Mouse (Mus musculus) kidney, embryonic 16.5 days (tissue): Measurements from ENCODE around the gene Erf. TPM values are rescaled to one million over a fixed set of nuclear protein-coding genes. Genes with fewer than 3 reads are reported as not detected.
A peak's percentile ranks its signal among the peaks of the same experiment; 100 is the strongest.

Experiments
- ATAC-seq: fragments of 200-750 bp; cut with Nextera tagmentation; 2 replicates; pipeline ENCODE4 v1.8.0; 2017; ENCODE audit warnings: moderate TSS enrichment; ENCODE audit not compliant: low FRiP score, low TSS enrichment
- H3K27ac ChIP-seq: fragments of 300-500 bp; sonication (generic); 2 replicates; pipeline ENCODE4 v1.5.1; 2014; ENCODE audit warnings: low read length
- H3K27me3 ChIP-seq: fragments of 300-500 bp; sonication (generic); 2 replicates; pipeline ENCODE4 v1.6.1; 2014; ENCODE audit warnings: low read length, control low read depth, mixed read lengths; ENCODE audit not compliant: insufficient read depth
- H3K36me3 ChIP-seq: fragments of 300-500 bp; sonication (generic); 2 replicates; pipeline ENCODE4 v1.6.1; 2014; ENCODE audit warnings: low read length, control low read depth, mixed read lengths; ENCODE audit not compliant: insufficient read depth
- H3K4me1 ChIP-seq: fragments of 300-500 bp; sonication (generic); 2 replicates; pipeline ENCODE4 v1.6.1; 2014; ENCODE audit warnings: low read length, control low read depth, mixed read lengths; ENCODE audit not compliant: insufficient read depth
- H3K4me2 ChIP-seq: fragments of 300-500 bp; sonication (generic); replicated peaks from 2 replicates; pipeline ENCODE4 v1.6.1; 2014; ENCODE audit warnings: low read depth, low read length
- H3K4me3 ChIP-seq: fragments of 300-500 bp; sonication (generic); 2 replicates; pipeline ENCODE4 v1.5.1; 2014; ENCODE audit warnings: mild to moderate bottlenecking, low read length
- H3K9ac ChIP-seq: fragments of 300-500 bp; sonication (generic); replicated peaks from 2 replicates; pipeline ENCODE4 v1.6.1; 2014; ENCODE audit warnings: low read length
- H3K9me3 ChIP-seq: fragments of 300-500 bp; sonication (generic); 2 replicates; pipeline ENCODE4 v1.6.1; 2016; ENCODE audit warnings: low read length, control low read depth
- WGBS: fragments of 180-500 bp; shearing (Covaris S2); extraction: QIAGEN DNeasy Blood & Tissue Kit; methylation state at CpG from one replicate; pipeline ENCODE4 v1.1.7; 2014; 5-methylcytosine and 5-hydroxymethylcytosine counted together
- polyA plus RNA-seq: library from polyadenylated mRNA; unstranded; fragments of >200 nt; fragmentation: Nextera tagmentation; extraction: Ambion mirVana; gene quantifications from 2 replicates; pipeline ENCODE4 v1.2.1, GENCODE M21; 2015

Gene Erf
- polyA plus RNA-seq, 1 experiment from 2014 or later, result 15.2 TPM

GRCm38 (mm10) chr7:25274996-25275395 lies 24.4 kb upstream of the Erf start:
- no peak overlapping the region for H3K4me3 ChIP-seq
- peaks cover 27% of the 10 kb centered on the region for H3K36me3 ChIP-seq
- 87% methylated on average over 3 of the region's 3 CpGs for WGBS
- no peaks in the 10 kb centered on the region for H3K27me3 ChIP-seq
- no peak for ATAC-seq
- no peak overlapping the region for H3K27ac ChIP-seq
- H3K9me3 ChIP-seq, result no peaks in the 10 kb centered on the region
- no peak overlapping the region for H3K9ac ChIP-seq
- no peak overlapping the region for H3K4me2 ChIP-seq
- peaks cover 48% of the 10 kb centered on the region for H3K4me1 ChIP-seq

- Histone ChIP-seq H3K27ac (0 out of 2 replicates have a peak overlapping the region, but pooled peaks have one; percentile 14), H3K9me3 (no peaks in the 10 kb centered on the region), H3K9ac (peak overlapping the region; percentile 26; the same call in 1 of the 2 replicates), H3K4me1 (peaks cover 48% of the 10 kb centered on the region), H3K27me3 (no peaks in the 10 kb centered on the region), H3K4me3 (no peak overlapping the region), H3K36me3 (peaks cover 27% of the 10 kb centered on the region), H3K4me2 (no peak overlapping the region)
- WGBS, result 57% methylated on average over 5 of the region's 5 CpGs
- ATAC-seq, result no peak
Observed at GRCm38 (mm10) chr7:25274571-25274970, 24.0 kb upstream of the Erf start.

GRCm38 (mm10) chr7:25273259-25274241 lies 23.0 kb upstream of the Erf start:
- no peaks in the 10 kb centered on the region for H3K9me3 ChIP-seq
- peaks cover 27% of the 10 kb centered on the region for H3K36me3 ChIP-seq
- H3K27me3 ChIP-seq, result no peaks in the 10 kb centered on the region
- no peak for ATAC-seq
- no peak overlapping the region for H3K4me2 ChIP-seq
- peaks cover 53% of the 10 kb centered on the region for H3K4me1 ChIP-seq
- no peak overlapping the region for H3K27ac ChIP-seq
- 91% methylated on average over 22 of the region's 22 CpGs for WGBS
- no peak overlapping the region for H3K4me3 ChIP-seq
- H3K9ac ChIP-seq, result 0 out of 2 replicates have a peak overlapping the region, but pooled peaks have one; percentile 19

- Histone ChIP-seq H3K9ac (0 out of 2 replicates have a peak overlapping the region, but pooled peaks have one; percentile 16), H3K4me3 (no peak overlapping the region), H3K4me2 (no peak overlapping the region), H3K27ac (no peak overlapping the region), H3K27me3 (no peaks in the 10 kb centered on the region), H3K36me3 (peaks cover 27% of the 10 kb centered on the region), H3K4me1 (peaks cover 48% of the 10 kb centered on the region), H3K9me3 (no peaks in the 10 kb centered on the region)
- ATAC-seq, result no peak
- WGBS, result 84% methylated on average over 38 of the region's 38 CpGs
Observed at GRCm38 (mm10) chr7:25272445-25273258, 22.1 kb upstream of the Erf start.

- peaks cover 27% of the 10 kb centered on the region for H3K36me3 ChIP-seq
- 89% methylated on average over 30 of the region's 30 CpGs for WGBS
- H3K4me2 ChIP-seq, result no peak overlapping the region
- H3K9me3 ChIP-seq, result no peaks in the 10 kb centered on the region
- no peak overlapping the region for H3K4me3 ChIP-seq
- H3K4me1 ChIP-seq, result peaks cover 45% of the 10 kb centered on the region
- no peak overlapping the region for H3K27ac ChIP-seq
- ATAC-seq, result no peak
- no peaks in the 10 kb centered on the region for H3K27me3 ChIP-seq
- H3K9ac ChIP-seq, result 0 out of 2 replicates have a peak overlapping the region, but pooled peaks have one; percentile 16
Observed at GRCm38 (mm10) chr7:25271651-25272444, 21.3 kb upstream of the Erf start.

GRCm38 (mm10) chr7:25270652-25271633 lies 20.4 kb upstream of the Erf start:
- H3K27me3 ChIP-seq, result no peaks in the 10 kb centered on the region
- no peak overlapping the region for H3K4me2 ChIP-seq
- H3K4me3 ChIP-seq, result no peak overlapping the region
- H3K9ac ChIP-seq, result peak overlapping the region; percentile 85
- H3K36me3 ChIP-seq, result peaks cover 27% of the 10 kb centered on the region
- WGBS, result 83% methylated on average over 35 of the region's 35 CpGs
- no peaks in the 10 kb centered on the region for H3K9me3 ChIP-seq
- ATAC-seq, result no peak
- H3K4me1 ChIP-seq, result peaks cover 42% of the 10 kb centered on the region
- peak overlapping the region; percentile 74 for H3K27ac ChIP-seq

- WGBS, result 76% methylated on average over 8 of the region's 8 CpGs
- Histone ChIP-seq H3K27ac (peak overlapping the region; percentile 74), H3K9ac (peak overlapping the region; percentile 85), H3K4me3 (peak overlapping the region; percentile 76), H3K27me3 (no peaks in the 10 kb centered on the region), H3K9me3 (no peaks in the 10 kb centered on the region), H3K4me2 (peak overlapping the region; percentile 82), H3K36me3 (peaks cover 27% of the 10 kb centered on the region), H3K4me1 (peaks cover 32% of the 10 kb centered on the region)
- ATAC-seq, result no peak
Observed at GRCm38 (mm10) chr7:25269545-25270271, 19.1 kb upstream of the Erf start.

- H3K9ac ChIP-seq, result peak overlapping the region; percentile 85
- peak overlapping the region; percentile 76 for H3K4me3 ChIP-seq
- WGBS, result 39% methylated on average over 4 of the region's 4 CpGs
- ATAC-seq, result no peak
- H3K9me3 ChIP-seq, result no peaks in the 10 kb centered on the region
- H3K27ac ChIP-seq, result peak overlapping the region; percentile 74
- peak overlapping the region; percentile 82 for H3K4me2 ChIP-seq
- H3K36me3 ChIP-seq, result peaks cover 27% of the 10 kb centered on the region
- H3K4me1 ChIP-seq, result peaks cover 25% of the 10 kb centered on the region
- no peaks in the 10 kb centered on the region for H3K27me3 ChIP-seq
Observed at GRCm38 (mm10) chr7:25269029-25269428, 18.5 kb upstream of the Erf start.
